Mouse (Mus musculus) heart, adult 2 months (tissue): ENCODE data around the gene Olfr826.

Experiments used
- CTCF ChIP-seq: fragments of 200-600 bp; IDR thresholded peaks from 2 replicates; pipeline ENCODE4 v1.8.1; 2022; ENCODE audit warnings: antibody characterized with exemption, mild to moderate bottlenecking, moderate library complexity
- EP300 ChIP-seq: fragments of 200-500 bp; IDR thresholded peaks from 2 replicates; pipeline ENCODE4 v1.6.1; 2011; ENCODE audit warnings: low read depth, low read length, control low read depth; ENCODE audit not compliant: insufficient read depth
- POLR2A ChIP-seq: fragments of 200-500 bp; IDR thresholded peaks from 2 replicates; pipeline ENCODE4 v1.6.1; 2011; ENCODE audit warnings: mild to moderate bottlenecking, low read depth, low read length, control low read depth; ENCODE audit not compliant: insufficient read depth

GRCm38 (mm10) chr10:130165196-130165595 lies 18.8 kb downstream of the Olfr826 start:
- TF ChIP-seq POLR2A (no peak), CTCF (no peak), EP300 (no peak)
